Mouse (Mus musculus) adrenal gland, postnatal 10 days (tissue): ENCODE measurements at regions not wholly inside any gene's neighbourhood (a gene's known extent, or its start where the extent isn't known, plus 50 kb on each side); places are given as distances from the start of the nearest gene placed in this dataset.

ENCODE experiments used
- DNase-seq: peaks from one replicate; pipeline ENCODE4 v3.0.0; 2021; ENCODE audit warnings: mixed read lengths

DNA sequence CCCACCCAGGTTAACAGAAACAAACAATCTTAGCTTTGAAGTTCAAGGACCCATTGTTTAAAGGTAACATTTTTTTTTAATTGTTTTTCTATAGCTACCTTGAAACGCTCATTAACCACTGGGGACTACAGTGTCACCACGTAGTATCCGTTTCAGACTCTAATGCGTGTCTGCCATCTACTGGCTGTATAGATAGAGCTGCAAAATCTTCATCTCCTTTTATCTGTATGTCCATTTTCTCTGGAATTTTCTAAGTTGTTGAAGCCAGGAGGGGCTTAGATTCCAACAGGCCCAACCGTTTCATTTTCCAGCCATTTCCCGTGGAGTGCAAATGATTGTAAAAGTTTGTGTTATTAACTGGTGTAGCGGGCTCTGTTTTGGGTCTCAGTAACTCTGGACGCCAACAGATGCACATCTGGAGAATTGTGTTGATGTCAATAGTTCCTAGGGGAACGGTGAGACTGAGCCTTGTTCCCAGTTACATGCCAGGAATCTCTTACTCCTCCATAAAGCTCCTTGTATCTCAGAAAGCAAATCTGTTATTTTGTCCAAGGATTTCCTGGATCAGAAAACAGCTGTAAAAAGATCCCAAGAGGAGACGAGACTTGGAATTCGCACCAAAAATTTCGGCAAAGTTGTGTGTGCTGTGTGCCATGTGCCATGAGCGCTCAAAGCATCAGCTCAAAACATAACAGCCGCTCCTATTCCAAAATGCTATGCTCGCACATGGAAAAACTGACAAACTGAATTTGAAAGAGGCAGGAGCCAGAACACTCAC lies 158.8 kb upstream of the Phyhipl start:
- DNase-seq = no peak

- peak; percentile 45 for DNase-seq
Measured at GRCm38 (mm10) chr10:70809411-70809810, 153.6 kb upstream of the Phyhipl start.

- DNase-seq = no peak
Measured at GRCm38 (mm10) chr10:70806786-70807385, 151.1 kb upstream of the Phyhipl start.

GRCm38 (mm10) chr10:70800736-70801306 lies 145.1 kb upstream of the Phyhipl start:
- no peak for DNase-seq

DNA sequence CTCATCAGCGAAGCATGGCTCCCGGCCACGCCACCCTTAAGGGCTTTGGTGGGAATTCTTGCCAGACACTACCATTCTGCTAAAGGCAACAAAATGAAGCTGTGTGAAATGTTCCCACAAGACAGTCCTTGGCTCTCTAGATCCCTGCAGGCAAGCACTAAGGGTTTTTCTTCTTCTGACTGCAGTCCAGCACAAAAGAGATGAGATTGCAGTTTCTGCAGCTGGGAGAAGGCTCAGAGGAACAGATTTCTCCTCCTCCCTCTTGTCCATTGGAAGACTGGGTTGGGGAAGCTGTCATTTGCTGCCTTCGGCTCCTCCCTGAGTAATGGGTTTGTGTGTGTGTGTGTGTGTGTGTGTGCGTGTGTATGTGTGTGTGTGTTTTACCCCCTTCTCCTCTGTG lies 144.1 kb upstream of the Phyhipl start:
- DNase-seq = no peak

DNA sequence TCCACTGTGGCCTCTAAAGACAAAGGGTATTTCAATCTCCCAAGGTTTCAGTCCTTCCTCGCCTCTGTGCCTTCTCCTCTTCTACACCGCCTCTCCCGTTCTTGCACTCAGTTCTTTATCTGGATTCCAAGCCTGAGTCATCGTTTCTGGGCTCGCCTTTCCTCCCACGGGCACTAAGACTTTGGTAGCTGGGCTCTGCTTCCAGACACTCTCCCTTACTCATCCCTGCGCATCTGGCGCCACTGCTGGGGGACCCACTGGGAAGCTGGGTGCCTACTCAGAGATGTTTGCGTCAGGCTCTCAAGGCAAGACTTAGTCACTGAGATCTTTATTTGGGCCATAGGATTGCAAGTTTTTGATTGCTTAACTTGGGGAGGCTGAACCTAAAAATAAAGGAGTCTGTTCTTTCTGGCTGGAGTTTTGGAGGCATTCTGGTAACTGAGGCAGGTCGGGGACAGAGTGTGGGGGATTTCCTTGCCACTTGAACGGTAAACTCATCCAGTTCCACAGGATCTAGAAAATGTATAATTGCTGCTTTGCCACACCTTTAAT lies 143.5 kb upstream of the Phyhipl start:
- peak; percentile 64 for DNase-seq

DNA sequence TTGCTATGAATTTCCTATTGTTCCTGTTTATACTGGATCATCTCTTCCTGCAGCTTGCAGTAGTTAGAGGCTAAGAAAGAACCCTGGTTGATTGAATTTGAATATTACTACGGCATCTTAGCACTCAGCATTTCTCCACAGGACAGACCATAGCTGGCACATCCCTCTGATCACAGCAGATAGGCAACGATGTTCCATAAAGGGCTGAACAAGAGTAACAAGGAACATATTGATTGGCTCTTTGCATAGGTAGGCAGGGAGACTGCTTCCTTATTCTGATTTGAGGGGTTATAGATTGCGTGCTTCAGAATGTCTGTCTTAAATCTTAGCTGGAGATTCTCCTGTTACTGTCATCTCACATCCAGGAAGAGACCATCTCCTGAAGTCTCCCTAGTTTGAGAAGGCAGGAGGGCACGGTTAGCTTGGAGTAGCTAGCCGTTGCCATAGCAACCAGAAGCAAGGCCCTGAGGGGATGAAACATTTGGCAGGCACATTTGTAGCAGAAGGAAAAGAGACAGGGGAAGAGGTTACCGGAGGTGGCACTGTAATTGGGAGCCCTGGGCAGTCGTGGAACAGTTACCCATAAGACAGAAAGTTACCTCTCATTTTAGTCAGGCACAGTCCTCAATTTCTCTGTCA lies 133.2 kb upstream of the Phyhipl start:
- no peak for DNase-seq

- DNase-seq = no peak
Measured at GRCm38 (mm10) chr10:70781036-70781435, 125.3 kb upstream of the Phyhipl start.

GRCm38 (mm10) chr10:70778596-70778995 lies 122.8 kb upstream of the Phyhipl start:
- DNase-seq = no peak

DNA sequence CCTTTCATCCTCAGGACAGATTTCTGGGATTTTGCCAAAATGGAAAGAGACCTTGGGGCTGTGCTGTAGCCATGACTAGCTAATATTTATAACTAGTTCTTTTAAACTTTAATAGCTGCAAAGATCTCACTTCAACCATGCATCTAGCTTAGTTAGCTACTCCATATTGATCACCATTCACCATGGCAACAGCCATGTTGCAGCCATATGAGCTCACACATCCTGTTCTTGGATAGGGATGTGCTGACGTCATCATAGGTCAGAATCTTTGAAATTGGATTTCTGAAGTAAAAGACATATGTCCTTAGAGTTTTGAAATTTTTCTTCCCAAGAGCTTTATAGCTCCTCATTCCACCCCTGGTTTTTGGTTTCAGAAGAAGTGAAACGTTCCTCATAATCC lies 118.8 kb upstream of the Phyhipl start:
- DNase-seq = no peak

GRCm38 (mm10) chr10:70774159-70774558 lies 118.4 kb upstream of the Phyhipl start:
- DNase-seq = no peak

DNA sequence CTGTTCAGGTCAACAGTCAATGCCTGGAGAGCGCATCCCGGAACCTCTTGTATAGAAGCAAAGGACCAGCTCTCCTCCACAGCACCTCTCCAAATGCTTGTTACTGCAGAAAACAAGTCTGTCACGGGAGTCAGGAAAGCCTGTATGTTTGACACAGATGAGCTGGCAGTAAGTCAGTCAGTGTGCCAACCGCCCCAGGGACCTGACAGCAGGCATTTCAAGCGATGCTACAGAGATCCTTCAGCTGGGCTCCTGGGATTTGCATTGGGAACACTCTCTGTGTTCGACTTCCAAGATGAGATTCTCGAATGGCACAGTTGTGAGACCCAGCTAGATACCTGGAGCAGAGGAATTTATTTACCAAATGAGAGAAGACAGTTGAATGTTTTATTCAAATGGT lies 111.7 kb upstream of the Phyhipl start:
- no peak for DNase-seq

DNA sequence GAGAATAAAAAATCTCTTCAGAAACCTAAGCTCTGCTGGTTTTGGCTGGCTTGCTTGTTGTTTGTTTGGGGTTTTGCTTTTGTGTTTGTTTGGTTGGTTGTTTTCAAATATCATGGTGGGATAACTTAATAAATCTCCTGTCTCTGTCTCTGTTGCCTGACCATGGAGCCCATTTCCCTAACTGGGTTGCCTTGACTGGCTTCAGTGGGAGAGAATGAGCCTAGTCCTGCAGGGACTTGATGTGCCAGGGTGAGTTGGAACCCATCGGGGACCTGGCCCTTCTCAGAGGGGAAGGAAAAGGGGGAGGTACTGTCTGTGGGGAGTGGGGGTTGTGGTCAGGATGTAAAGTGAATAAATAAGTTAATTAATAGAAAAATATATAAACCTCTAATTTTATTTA lies 111.1 kb upstream of the Phyhipl start:
- no peak for DNase-seq

- DNase-seq = no peak
Measured at GRCm38 (mm10) chr10:70766450-70766849, 110.7 kb upstream of the Phyhipl start.

- peak; percentile 4 for DNase-seq
Measured at GRCm38 (mm10) chr10:70763206-70763605, 107.4 kb upstream of the Phyhipl start.

GRCm38 (mm10) chr10:70759686-70760085 lies 103.9 kb upstream of the Phyhipl start:
- DNase-seq = no peak

DNA sequence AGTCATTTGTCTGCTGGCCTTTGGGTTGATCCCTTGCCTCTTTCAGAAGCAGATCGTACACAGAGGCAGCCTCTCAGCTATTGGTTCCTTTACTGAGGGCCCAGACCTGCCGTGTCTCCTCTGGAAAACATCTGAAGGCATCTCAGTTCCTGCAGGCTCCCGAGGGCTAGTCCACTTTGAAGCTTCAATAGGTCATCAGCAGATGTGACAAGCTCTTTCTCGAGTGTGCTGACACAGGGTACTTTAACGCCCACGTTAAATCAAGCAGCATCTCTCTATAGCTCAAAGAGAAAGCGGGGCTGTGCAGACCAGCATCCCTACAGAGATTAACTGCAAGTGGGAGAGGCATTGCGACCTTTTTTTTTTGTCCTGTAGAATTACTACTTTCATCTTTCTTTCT lies 96.0 kb upstream of the Phyhipl start:
- DNase-seq = no peak

GRCm38 (mm10) chr10:70750356-70751145 lies 94.8 kb upstream of the Phyhipl start:
- DNase-seq = no peak

GRCm38 (mm10) chr10:70746612-70747011 lies 90.8 kb upstream of the Phyhipl start:
- DNase-seq = no peak

DNA sequence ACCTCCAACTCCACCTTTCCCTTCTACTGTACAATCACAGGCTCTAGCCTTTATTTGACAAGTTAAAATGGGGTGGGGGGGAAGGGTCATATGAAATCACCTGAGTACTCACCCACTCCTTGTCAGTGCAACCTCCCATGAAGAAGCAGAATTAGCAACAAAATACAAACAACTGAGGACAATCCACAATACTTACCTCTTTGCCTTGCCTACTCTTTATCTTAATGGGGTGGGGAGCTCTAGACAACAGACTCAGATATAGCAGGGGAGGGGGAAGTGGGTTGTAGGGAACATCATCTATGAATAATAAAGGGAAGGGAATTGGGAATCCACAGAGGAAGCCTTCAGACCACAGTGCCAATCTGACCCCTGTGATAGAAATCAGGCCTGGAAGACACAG lies 86.1 kb upstream of the Phyhipl start:
- no peak for DNase-seq

- peak; percentile 70 for DNase-seq
Measured at GRCm38 (mm10) chr10:70740095-70740494, 84.3 kb upstream of the Phyhipl start.

- DNase-seq = no peak
Measured at GRCm38 (mm10) chr10:70739348-70739966, 83.7 kb upstream of the Phyhipl start.
